Mouse (Mus musculus) G1E (cell line): ENCODE data around the gene Atp1b3. TPM values are rescaled to one million over a fixed set of nuclear protein-coding genes. Genes with fewer than 3 reads are reported as not detected.

Source experiments
- ATAC-seq: 2 replicates; pipeline ENCODE4 v1.8.0; 2016; ENCODE audit warnings: mild to moderate bottlenecking; ENCODE audit not compliant: insufficient number of reproducible peaks, poor library complexity, low FRiP score, severe bottlenecking; ENCODE audit errors: extremely low read depth
- DNase-seq: peaks from one replicate; pipeline ENCODE4 v3.0.0; 2012; ENCODE audit warnings: low spot score
- H3K27me3 ChIP-seq: 2 replicates; pipeline ENCODE4 v1.6.1; 2012; ENCODE audit warnings: mild to moderate bottlenecking, low read length, inconsistent platforms; ENCODE audit not compliant: insufficient read depth
- H3K36me3 ChIP-seq: replicated peaks from 2 replicates; pipeline ENCODE3; 2012; ENCODE audit warnings: mild to moderate bottlenecking, inconsistent platforms
- H3K4me1 ChIP-seq: 2 replicates; pipeline ENCODE4 v1.6.1; 2012; ENCODE audit warnings: low read depth, low read length, inconsistent platforms, mixed read lengths; ENCODE audit not compliant: insufficient read depth
- H3K4me3 ChIP-seq: 2 replicates; pipeline ENCODE4 v1.5.1; 2012; ENCODE audit warnings: low read depth, mild to moderate bottlenecking, inconsistent platforms, low read length, moderate library complexity, mixed read lengths
- H3K9me3 ChIP-seq: replicated peaks from 2 replicates; pipeline ENCODE4 v1.6.1; 2012; ENCODE audit warnings: inconsistent platforms
- CTCF ChIP-seq: IDR thresholded peaks from 2 replicates; pipeline ENCODE4 v1.5.1; 2012; ENCODE audit warnings: low read depth, low read length, inconsistent platforms, mixed read lengths
- GATA1 ChIP-seq: IDR thresholded peaks from 2 replicates; pipeline ENCODE4 v1.6.1; 2012; ENCODE audit warnings: borderline replicate concordance, low read length, inconsistent platforms, mixed read lengths
- GATA2 ChIP-seq: IDR thresholded peaks from 2 replicates; pipeline ENCODE4 v1.6.1; 2012; ENCODE audit warnings: low read depth, low read length, inconsistent platforms, borderline replicate concordance
- POLR2AphosphoS5 ChIP-seq: IDR thresholded peaks from 2 replicates; pipeline ENCODE4 v1.6.1; 2012; ENCODE audit warnings: low read depth, low read length, inconsistent platforms; ENCODE audit not compliant: insufficient replicate concordance
- TAL1 ChIP-seq: conservative IDR thresholded peaks from 2 replicates; pipeline ENCODE4 v1.6.1; 2012; ENCODE audit warnings: low read depth, low read length, inconsistent platforms, mixed read lengths
- polyA plus RNA-seq: library from polyadenylated mRNA; stranded (reverse); fragments of >175 nt; gene quantifications from 2 replicates; pipeline ENCODE4 v1.2.3, GENCODE M21; 2012
- total RNA-seq, 2 experiments: library from RNA; stranded (forward) in 1 of 2; stranded (reverse) in 1 of 2; fragments of 200-1000 nt in 1 of 2; fragments of >200 nt in 1 of 2; fragmentation: Nextera tagmentation in 1 of 2; gene quantifications; 2 replicates each; pipeline ENCODE4 v1.2.3; 2014 to 2017

Atp1b3 gene
- total and polyA plus RNA-seq, 3 experiments, result 77.8 to 89.3 (median 79.5) TPM

- H3K27me3 ChIP-seq, result peaks cover 12% of the 10 kb centered on the region; the same call in 1 of the 2 replicates
- H3K4me1 ChIP-seq, result peaks cover 28% of the 10 kb centered on the region
- H3K9me3 ChIP-seq, result no peaks in the 10 kb centered on the region
- TF ChIP-seq GATA1 (no peak), TAL1 (no peak), CTCF (no peak), GATA2 (no peak), POLR2AphosphoS5 (no peak)
- ATAC-seq (no peak), DNase-seq (no peak)
- no peaks in the 10 kb centered on the region for H3K36me3 ChIP-seq
- no peak overlapping the region for H3K4me3 ChIP-seq
Measured at GRCm38 (mm10) chr9:96398165-96398564, 33.9 kb upstream of the Atp1b3 start.

DNA sequence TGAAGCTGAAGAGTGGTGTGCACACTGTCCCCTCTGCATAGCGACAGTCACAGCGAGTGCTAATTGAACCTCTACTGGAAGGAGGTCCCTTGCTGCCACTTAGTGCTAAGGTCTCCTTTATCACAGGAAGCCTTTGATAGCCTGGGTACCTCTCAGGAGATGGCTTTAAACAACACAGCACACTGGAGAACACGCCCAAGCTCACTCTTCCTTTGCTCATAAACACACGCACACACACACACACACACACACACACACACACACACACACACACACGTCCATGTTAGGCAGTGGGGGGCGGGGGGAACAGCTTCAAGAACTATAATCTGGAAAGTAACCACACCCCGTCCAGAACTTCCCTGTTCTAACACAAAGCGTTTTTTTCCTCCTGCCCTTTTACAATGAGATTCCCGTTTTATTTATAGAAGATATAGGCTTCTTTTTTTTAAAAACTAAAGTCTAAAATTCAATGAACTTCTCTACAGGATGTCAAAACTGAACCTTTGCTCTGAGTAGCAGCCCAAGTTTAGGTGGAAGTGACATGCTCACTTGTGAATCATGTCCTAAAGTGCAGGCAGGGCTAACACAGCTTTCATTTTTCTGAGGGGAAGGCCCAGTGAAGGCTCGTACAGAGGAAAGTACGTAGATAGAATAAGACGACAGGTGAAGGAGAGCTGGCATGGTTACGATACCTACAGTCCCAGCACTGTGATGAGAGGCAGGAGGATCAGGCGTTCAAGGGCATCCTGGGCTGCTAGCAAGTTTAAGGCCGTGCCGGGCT lies 30.9 kb upstream of the Atp1b3 start:
- no peaks in the 10 kb centered on the region for H3K36me3 ChIP-seq
- DNase-seq, result no peak
- H3K9me3 ChIP-seq, result no peaks in the 10 kb centered on the region
- no peak overlapping the region for H3K4me3 ChIP-seq
- TF ChIP-seq GATA1 (no peak), CTCF (no peak), GATA2 (no peak)
- ATAC-seq, result no peak
- peaks cover 30% of the 10 kb centered on the region for H3K4me1 ChIP-seq
- H3K27me3 ChIP-seq, result peaks cover 11% of the 10 kb centered on the region; the same call in 1 of the 2 replicates

DNA sequence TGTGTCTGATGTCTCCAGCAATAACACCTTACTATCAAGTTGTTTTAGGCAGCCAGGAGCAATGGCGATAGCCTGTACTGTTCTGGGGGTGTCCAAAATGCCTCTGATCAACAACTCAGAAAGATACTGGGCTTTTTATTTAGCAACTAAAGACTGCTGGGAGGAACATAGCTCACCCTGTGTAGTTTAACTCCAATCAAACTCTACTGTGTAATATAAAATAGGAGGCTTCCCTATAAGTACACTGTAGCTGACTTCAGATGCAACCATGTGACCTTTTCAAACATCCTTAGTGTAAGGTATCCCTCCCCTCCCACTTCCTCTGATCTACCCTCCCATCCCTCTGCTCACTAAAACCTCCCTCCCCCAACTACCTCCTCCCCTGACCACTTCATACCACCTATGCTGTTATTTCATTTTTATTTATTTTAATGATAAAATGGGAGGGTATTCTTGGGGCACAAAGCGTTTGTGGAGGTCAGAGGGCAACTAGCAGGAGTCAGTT lies 29.5 kb upstream of the Atp1b3 start:
- H3K36me3 ChIP-seq, result no peaks in the 10 kb centered on the region
- peaks cover 11% of the 10 kb centered on the region; the same call in 1 of the 2 replicates for H3K27me3 ChIP-seq
- ATAC-seq (no peak), DNase-seq (no peak)
- H3K4me1 ChIP-seq, result peaks cover 21% of the 10 kb centered on the region
- no peak for TF ChIP-seq TAL1
- H3K4me3 ChIP-seq, result no peak overlapping the region
- no peaks in the 10 kb centered on the region for H3K9me3 ChIP-seq

- peaks cover 7% of the 10 kb centered on the region; the same call in 1 of the 2 replicates for H3K27me3 ChIP-seq
- ATAC-seq, result no peak
- H3K9me3 ChIP-seq, result no peaks in the 10 kb centered on the region
- no peak overlapping the region for H3K4me3 ChIP-seq
- DNase-seq, result no peak
- no peak for TF ChIP-seq POLR2AphosphoS5
- TF ChIP-seq GATA1, result no peak
- TF ChIP-seq GATA2, result no peak
- no peak for TF ChIP-seq TAL1
- no peak for TF ChIP-seq CTCF
- H3K4me1 ChIP-seq, result peaks cover 21% of the 10 kb centered on the region
- H3K36me3 ChIP-seq, result no peaks in the 10 kb centered on the region
Measured at GRCm38 (mm10) chr9:96393112-96393511, 28.9 kb upstream of the Atp1b3 start.

DNA sequence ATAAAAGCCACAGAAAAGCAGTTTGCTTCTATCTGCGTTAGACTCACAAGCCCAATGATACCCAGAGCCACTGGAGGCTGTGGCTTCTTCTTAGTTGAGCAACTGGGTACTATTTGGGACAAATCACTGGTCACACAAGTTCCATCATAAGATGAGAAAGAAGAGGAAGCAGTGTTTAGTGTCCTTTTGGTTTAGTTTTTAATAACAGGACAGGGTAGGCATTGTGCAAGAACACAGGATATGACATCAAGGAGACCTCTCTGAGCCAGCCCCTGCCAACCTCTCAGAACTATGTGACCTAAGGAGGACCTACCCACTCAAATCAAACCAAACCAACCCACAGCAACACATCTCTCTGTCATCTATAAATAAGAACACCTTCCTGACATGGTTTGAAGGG lies 27.7 kb upstream of the Atp1b3 start:
- no peaks in the 10 kb centered on the region for H3K9me3 ChIP-seq
- TF ChIP-seq POLR2AphosphoS5, result no peak
- no peak for TF ChIP-seq TAL1
- TF ChIP-seq GATA1, result no peak
- no peak for TF ChIP-seq CTCF
- no peak for TF ChIP-seq GATA2
- no peak overlapping the region for H3K4me3 ChIP-seq
- peaks cover 20% of the 10 kb centered on the region for H3K4me1 ChIP-seq
- no peak for DNase-seq
- ATAC-seq, result no peak
- no peaks in the 10 kb centered on the region for H3K36me3 ChIP-seq
- H3K27me3 ChIP-seq, result peaks cover 4% of the 10 kb centered on the region; the same call in 1 of the 2 replicates

GRCm38 (mm10) chr9:96383714-96384487 lies 19.7 kb upstream of the Atp1b3 start:
- H3K4me1 ChIP-seq, result no peaks in the 10 kb centered on the region; the same call in 1 of the 2 replicates
- ATAC-seq (no peak), DNase-seq (no peak)
- peaks cover 23% of the 10 kb centered on the region for H3K27me3 ChIP-seq
- no peak overlapping the region for H3K4me3 ChIP-seq
- H3K36me3 ChIP-seq, result no peaks in the 10 kb centered on the region
- TF ChIP-seq TAL1, result no peak
- TF ChIP-seq GATA2, result no peak
- TF ChIP-seq POLR2AphosphoS5, result no peak
- TF ChIP-seq CTCF, result no peak
- no peak for TF ChIP-seq GATA1
- no peaks in the 10 kb centered on the region for H3K9me3 ChIP-seq
